Mouse (Mus musculus) heart, postnatal 0 days (tissue): ENCODE measurements around the gene Slc16a10.

Source experiments
- CTCF ChIP-seq: IDR thresholded peaks from 2 replicates; pipeline ENCODE4 v1.5.1; 2016; ENCODE audit warnings: antibody characterized with exemption, control low read depth, low read depth
- EP300 ChIP-seq: IDR thresholded peaks from 2 replicates; pipeline ENCODE4 v1.6.1; 2016; ENCODE audit warnings: antibody characterized with exemption, low read depth

DNA sequence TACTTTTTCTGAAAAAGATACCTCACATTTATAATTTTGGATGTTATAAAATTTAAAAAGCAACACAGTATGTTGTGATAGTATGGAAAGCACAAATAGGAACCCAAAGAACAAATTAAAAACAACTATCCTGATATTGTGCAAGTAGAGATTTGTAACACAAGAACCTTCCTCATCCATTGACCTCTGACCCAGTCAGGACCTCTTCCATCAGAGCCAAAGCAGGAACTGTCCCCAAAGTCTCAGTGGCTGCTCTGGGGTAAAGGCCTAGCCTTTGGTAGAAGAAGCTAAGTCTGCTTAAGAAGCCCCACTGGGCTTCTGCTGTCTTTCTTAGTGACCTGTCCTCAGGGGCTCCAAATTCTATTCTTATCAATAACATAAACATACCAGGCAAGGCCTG lies 48.5 kb downstream of the Slc16a10 start:
- TF ChIP-seq CTCF (no peak), EP300 (no peak)
